Mouse (Mus musculus): ENCODE data around the gene Ccdc162.

The Ccdc162 gene

DNA sequence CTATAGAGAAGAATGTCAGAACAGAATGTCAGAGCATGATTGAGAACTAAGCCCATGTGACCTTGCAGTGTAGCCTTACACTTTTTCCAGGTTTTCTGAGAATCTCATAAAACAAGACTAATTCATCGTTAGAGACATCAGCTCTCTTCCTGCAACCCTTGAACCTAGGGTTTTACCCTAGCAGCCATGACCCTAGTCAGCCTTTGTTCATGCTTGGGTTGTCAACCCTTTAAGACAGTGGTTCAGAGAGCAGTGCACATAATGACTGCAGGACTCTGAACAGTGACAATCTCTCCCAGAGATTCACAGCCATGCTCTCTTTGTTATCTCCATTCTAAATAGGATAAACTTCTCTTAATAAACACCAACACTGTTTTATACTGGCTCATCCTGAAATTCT, 137.9 kb downstream of the Ccdc162 start:
- DNase-seq (ENCODE audit: low read depth, low spot score): no peak

DNA sequence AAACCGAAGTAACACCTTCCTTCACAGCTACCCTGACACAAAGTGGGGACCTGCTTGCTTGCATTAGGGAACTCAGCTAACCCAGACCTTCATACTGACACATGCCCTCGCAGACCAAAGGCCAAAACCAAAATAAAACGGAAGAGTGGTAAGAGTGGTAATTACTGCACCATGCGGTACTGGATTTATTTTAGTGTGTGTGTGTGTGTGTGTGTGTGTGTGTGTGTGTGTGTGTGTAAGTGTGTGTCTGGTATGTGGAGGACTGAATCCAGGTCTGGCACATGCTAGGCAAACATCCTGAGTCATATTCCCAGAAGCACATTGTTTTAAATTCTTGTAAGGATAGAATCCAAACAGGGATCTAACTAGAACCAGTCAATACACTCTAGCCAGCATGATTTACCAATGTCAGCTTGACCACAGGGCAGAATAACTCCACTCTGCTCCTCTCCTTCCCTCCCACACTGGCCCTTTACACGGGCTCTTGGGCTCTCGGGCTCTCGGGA, 140.1 kb downstream of the Ccdc162 start:
- DNase-seq (ENCODE audit: low read depth, low spot score): no peak

DNA sequence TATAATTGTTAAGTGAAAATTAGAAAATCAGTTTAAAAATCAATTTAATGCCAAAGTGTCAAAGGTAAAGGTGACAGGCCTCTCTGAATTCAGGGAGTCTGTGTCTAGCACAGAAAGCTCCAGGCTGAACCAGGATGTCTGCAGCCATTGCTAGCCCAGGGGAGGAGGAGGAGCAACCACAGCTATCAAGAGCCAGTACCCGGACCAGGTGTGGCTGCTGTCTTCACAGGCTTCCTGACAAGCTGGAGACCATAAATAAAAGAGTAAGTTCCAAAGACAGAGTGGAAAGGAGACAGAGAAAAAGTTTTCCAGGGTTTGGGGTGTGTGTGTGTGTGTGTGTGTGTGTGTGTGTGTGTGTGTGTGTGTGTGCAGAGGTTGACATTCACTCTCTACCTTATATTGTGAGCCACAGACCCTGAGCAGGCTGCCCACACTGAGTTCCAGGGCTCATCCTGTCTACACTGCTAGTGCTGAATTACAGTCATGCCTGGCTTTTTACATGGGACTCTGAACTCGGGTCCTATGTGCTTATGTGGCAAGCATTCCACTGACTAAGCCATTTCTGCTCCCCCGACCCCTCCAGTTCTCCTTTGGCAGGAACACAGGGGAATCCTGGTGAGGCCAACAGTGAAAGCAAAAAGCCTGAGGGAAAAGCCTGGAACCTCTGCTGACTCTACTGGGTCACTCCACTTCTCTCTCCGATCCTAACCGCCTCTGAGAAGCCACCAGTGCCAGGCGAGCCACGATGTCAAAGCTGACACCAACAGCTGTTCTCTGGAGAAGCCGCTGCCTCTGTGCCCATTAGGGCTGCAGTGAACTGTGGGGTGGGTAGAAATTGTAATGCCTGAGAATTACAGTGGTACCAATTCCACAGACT, 140.7 kb downstream of the Ccdc162 start:
- DNase-seq (ENCODE audit: low read depth, low spot score): no peak

GRCm38 (mm10) chr10:41573190-41573589, 143.2 kb downstream of the Ccdc162 start:
- DNase-seq (ENCODE audit: low read depth, low spot score): no peak

DNA sequence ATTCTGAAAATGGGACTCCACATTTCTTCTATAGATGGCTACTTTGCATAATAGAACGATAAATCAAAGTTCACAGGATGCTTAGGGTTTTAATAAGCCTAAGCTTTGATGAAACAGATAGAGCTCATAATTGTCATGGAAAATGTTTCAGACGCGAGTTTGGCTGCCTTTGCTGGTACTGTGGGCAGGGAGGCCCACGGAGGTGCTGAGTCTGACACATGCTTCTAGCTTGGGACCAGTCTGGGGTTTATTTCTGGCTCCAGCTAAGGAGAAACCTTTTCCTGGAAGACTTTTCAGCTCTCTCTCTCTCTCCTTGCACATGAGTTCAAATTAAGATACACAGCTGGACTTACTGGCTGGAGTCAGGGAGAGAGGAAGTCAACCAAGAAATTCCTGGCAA, 144.2 kb downstream of the Ccdc162 start:
- no peak for DNase-seq (ENCODE audit: low read depth, low spot score)

DNA sequence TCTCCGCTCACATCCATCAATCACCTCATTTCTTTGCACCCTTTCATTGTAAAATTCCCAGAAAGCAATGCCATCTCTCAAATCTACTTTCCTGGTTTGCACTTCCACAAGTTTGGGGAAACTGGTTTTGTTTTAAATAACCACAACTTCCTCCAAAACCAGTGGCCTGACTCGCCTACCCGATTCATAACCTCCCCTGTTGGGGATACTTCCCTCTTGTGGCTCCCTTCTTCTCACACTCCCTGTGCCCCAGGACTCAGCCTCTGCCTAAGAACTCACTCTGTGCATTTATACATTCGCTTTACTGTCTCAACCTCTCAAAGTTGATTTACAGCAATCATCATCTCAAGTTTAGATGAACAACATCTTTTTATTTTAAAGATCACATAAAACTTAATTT, 145.4 kb downstream of the Ccdc162 start:
- DNase-seq (ENCODE audit: low read depth, low spot score): no peak

DNA sequence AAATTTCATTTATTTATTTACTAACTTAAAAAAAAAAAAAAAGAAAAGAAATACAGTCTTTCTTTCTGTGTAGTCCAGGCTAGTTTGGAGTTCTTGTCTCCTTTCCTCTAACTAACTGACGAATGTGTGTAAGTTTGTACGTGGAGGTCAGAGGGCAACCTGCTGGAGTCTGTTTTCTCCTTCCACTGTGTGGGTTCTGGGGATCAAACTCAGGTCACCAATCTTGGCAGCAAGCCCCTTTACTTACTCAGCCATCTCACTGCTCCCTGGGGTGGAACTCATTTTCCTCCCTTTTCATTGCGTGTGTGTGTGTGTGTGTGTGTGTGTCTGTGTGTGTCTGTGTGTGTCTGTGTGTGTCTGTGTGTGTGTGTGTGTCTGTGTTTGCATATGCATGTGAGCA, 148.1 kb downstream of the Ccdc162 start:
- DNase-seq (ENCODE audit: low read depth, low spot score): no peak

DNA sequence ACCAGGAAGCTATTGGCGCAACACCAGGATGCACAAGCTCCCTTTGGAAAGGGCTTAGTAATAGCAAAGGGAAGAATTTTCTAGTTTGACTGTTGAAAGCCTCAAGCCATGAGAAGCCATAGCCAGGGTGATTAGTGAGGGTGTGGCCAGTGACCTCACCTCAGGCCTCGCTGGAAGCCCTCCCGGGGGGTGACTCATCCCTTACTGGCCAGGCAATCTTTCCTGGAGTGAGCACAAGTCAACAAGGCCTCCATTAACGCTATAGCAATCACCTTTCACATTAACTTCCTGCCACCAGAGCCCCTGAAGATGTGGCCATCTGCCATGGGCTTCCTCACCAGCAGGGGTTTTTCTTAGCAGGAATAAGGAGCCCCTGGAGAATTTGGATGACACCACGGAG, 151.3 kb downstream of the Ccdc162 start:
- no peak for DNase-seq (ENCODE audit: low read depth, low spot score)

GRCm38 (mm10) chr10:41561701-41562395, 154.6 kb downstream of the Ccdc162 start:
- DNase-seq (ENCODE audit: low read depth, low spot score): no peak

DNA sequence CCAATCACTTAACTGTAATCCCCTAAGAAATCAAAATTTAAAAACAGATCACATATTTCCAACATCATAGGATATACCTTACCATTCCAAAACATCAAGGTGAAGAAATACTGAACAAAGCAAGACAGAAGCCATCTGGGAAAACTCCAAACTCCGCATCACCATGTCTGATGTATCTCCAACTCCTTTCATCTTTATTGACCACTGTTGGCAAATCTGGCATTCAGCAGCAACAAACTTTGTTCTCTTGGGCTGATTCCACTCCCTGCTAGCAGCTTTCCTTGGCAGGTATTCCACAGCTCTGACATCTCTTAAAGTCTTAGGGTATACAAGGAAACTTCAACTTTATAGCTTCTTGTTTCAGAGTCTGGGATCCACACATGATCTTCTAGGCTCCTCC, 158.0 kb downstream of the Ccdc162 start:
- DNase-seq (ENCODE audit: low read depth, low spot score): no peak

DNA sequence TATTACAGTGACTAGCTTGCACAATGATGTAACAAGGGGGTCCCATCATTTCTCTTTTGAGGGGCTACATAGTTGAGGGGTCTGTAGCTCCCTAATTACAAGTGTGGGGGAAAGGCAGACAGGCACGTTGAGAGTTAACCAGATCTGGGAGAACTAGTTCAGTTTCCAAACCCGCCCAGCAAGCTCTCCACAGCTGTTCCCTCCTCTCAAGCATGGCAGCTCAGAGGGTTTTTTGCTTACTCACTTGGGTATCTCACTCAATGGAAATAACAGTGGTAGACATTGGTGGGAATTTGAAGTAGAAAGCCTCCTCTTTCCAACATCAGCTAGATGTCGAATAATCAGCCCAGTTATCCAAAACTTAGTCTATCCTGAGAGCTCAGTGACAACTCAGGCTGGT, 161.4 kb downstream of the Ccdc162 start:
- no peak for DNase-seq (ENCODE audit: low read depth, low spot score)

GRCm38 (mm10) chr10:41553711-41554110, 162.7 kb downstream of the Ccdc162 start:
- DNase-seq (ENCODE audit: low read depth, low spot score): no peak

DNA sequence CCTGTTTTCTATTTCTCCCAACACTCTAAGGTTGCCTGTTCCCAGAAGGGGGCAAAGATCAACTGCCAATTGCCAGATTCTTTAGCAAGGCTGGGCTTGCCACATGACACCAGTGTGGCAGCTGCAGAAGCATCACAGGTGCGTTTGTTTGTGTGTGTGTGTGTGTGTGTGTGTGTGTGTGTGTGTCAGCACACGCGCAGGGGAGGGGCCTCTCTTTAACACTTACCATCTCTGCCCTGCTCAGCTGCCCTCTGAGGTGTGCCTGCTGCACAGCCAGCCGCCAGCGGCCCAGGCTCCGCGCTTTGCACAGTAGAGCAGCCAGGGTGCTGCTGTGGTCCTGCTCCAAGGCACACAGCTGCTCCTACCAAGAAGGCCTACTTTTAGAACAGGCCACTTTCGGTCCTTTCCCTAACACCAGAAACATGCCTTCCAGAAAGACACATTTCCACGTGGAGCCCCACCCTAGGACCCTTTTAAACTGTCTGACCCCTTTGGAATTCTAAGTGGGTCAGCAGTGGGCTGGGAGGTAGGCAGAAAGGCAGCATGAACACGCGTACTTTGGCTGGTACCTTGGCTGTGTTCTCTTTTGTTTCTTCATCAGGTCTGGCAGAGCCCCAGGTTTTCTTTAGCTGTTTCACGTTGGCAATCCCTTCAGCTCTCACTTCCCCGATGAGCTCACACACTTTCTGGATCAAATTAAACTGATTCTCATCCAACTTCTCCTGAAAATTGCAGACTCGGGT, 163.4 kb downstream of the Ccdc162 start:
- no peak for DNase-seq (ENCODE audit: low read depth, low spot score)

DNA sequence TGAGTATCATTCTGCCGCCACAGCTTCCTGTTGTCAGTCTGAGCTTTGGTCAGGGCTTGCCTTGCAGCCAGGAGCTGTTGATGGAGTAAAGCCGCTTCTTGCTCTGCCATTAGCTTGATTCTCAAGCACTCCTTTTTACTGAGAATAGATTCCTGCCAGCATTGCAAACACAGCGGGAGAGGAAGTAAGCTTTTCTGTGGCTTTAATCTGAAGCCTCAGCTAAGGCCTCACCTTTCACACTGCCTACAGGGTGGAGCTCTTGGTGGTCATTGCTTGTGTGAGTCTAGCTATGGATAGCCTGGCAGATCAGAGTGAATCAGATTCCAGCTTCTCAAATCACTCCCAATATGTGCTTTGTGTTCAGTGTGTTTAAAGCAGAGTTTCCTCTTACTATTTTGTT, 164.1 kb downstream of the Ccdc162 start:
- no peak for DNase-seq (ENCODE audit: low read depth, low spot score)

- DNase-seq (ENCODE audit: low read depth, low spot score): no peak
These were observed 165.7 kb downstream of the Ccdc162 start for GRCm38 (mm10) chr10:41550711-41551110.

DNA sequence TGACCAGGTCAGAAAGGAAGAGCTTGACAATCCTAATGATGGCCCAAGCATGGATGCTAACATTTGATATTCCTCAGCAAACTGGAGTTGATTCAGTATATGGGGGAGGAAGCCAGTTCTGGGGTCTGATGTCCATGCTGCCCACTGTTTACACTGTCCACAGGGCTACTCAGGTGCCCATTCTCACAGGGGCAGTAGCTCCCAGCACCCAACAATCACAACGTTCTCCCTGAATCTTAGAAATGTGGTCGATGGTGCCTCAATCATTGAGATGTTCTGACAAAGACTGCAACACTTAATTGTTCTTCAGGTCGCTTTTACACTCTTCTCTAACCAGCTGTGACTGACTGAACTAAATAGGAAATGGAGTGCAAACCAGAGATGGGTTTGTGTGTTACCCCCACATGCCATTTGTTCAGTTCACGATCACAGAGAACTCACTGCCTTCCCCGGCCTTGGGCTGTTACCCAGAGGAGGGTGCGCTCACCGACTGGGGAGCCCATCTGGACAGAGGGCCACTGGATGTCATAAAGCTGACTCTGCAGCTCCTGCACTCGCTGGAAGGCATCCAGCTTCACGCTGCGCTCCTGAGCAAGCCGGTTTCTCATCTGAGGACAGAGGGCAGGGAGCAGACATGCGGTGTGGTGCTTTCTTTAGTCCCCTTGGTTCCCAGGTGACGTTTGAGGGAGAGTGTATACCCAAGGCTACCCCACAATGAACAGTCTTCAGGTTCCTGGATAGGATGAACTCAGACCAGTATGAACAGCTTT, 169.9 kb downstream of the Ccdc162 start:
- DNase-seq (ENCODE audit: low read depth, low spot score): no peak

DNA sequence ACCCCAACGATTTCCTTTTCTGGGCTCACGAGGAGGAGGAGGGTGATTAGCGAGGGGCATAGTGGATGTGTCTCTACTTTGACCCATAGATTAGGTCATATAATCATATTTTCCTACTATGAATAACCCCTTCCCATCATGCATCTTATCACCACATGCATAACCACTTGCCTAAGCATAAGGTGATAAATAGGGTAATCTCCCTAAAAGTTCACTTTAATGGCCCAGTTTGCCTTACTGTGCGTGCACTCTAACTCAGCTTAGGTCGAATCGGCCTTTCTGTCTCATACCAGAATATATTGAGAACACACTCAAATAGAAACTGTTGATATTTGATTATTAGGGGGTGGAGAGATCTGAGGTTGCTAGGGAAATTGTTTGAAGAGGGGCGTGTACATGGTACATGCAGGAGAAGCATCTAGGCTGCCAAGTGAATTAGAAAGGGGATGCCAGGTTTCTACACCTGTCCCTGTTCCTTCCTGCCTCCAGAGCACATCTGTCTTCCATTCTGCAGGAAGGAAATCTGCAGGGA, 171.1 kb downstream of the Ccdc162 start:
- DNase-seq (ENCODE audit: low read depth, low spot score): no peak

GRCm38 (mm10) chr10:41544481-41545190, 171.8 kb downstream of the Ccdc162 start:
- DNase-seq (ENCODE audit: low read depth, low spot score): no peak

GRCm38 (mm10) chr10:41543844-41544243, 172.6 kb downstream of the Ccdc162 start:
- no peak for DNase-seq (ENCODE audit: low read depth, low spot score)

GRCm38 (mm10) chr10:41543439-41543838, 173.0 kb downstream of the Ccdc162 start:
- no peak for DNase-seq (ENCODE audit: low read depth, low spot score)
